Mouse (Mus musculus) cerebellum, postnatal 36 days (tissue): ENCODE data around the gene Opa1.

ENCODE experiments used
- DNase-seq, 2 experiments: peaks; one replicate each; pipeline ENCODE4 v3.0.0; 2021 to 2022; ENCODE audit warnings: mixed read lengths in 2 of 2

Gene Opa1

GRCm38 (mm10) chr16:29656901-29657300, 77.8 kb downstream of the Opa1 start:
- DNase-seq = peak in 1 of 2 experiments; percentile 26

GRCm38 (mm10) chr16:29657650-29658548, 78.8 kb downstream of the Opa1 start:
- DNase-seq = no peak

GRCm38 (mm10) chr16:29659101-29659810, 80.1 kb downstream of the Opa1 start:
- no peak for DNase-seq

GRCm38 (mm10) chr16:29663042-29663758, 84.1 kb downstream of the Opa1 start:
- no peak for DNase-seq

- DNase-seq = no peak
Measured at GRCm38 (mm10) chr16:29664392-29664791, 85.3 kb downstream of the Opa1 start.

- DNase-seq = no peak
Measured at GRCm38 (mm10) chr16:29666991-29667701, 88.0 kb downstream of the Opa1 start.

- DNase-seq = no peak
Measured at GRCm38 (mm10) chr16:29667702-29668061, 88.5 kb downstream of the Opa1 start.

- no peak for DNase-seq
Measured at GRCm38 (mm10) chr16:29668451-29668850, 89.3 kb downstream of the Opa1 start.

GRCm38 (mm10) chr16:29670806-29671205, 91.7 kb downstream of the Opa1 start:
- no peak for DNase-seq

GRCm38 (mm10) chr16:29673230-29673629, 94.1 kb downstream of the Opa1 start:
- no peak for DNase-seq

GRCm38 (mm10) chr16:29679607-29680006, 100.5 kb downstream of the Opa1 start:
- DNase-seq = no peak

- DNase-seq = no peak
Measured at GRCm38 (mm10) chr16:29680548-29681175, 101.5 kb downstream of the Opa1 start.

GRCm38 (mm10) chr16:29682555-29683431, 103.7 kb downstream of the Opa1 start:
- no peak for DNase-seq

GRCm38 (mm10) chr16:29683563-29683962, 104.4 kb downstream of the Opa1 start:
- no peak for DNase-seq

GRCm38 (mm10) chr16:29684111-29684510, 105.0 kb downstream of the Opa1 start:
- no peak for DNase-seq

- DNase-seq = no peak
Measured at GRCm38 (mm10) chr16:29684641-29685040, 105.5 kb downstream of the Opa1 start.

GRCm38 (mm10) chr16:29686141-29686540, 107.0 kb downstream of the Opa1 start:
- no peak for DNase-seq

- DNase-seq = no peak
Measured at GRCm38 (mm10) chr16:29687987-29688885, 109.1 kb downstream of the Opa1 start.

- no peak for DNase-seq
Measured at GRCm38 (mm10) chr16:29689187-29689819, 110.2 kb downstream of the Opa1 start.
